Mouse (Mus musculus): ENCODE results near the gene Csf1. TPM values are rescaled to one million over a fixed set of nuclear protein-coding genes. Genes with fewer than 3 reads are reported as not detected.

Gene Csf1
- polyA plus RNA-seq, 1 experiment = 8.0 TPM

GRCm38 (mm10) chr3:107714276-107714933 is 45.9 kb downstream of the Csf1 start:
- no peak for DNase-seq (ENCODE audit: low read depth, low spot score)
- WGBS = 22% methylated on average over 5 of the region's 5 CpGs

GRCm38 (mm10) chr3:107712081-107712480 is 48.2 kb downstream of the Csf1 start:
- 60% methylated on average over 3 of the region's 3 CpGs for WGBS
- DNase-seq (ENCODE audit: low read depth, low spot score) = no peak

GRCm38 (mm10) chr3:107709156-107709555 is 51.1 kb downstream of the Csf1 start:
- DNase-seq (ENCODE audit: low read depth, low spot score) = no peak
- WGBS = 85% methylated on average over 3 of the region's 3 CpGs

- 32% methylated on average over 4 of the region's 4 CpGs for WGBS
- no peak for DNase-seq (ENCODE audit: low read depth, low spot score)
Observed at GRCm38 (mm10) chr3:107707239-107707638, 53.0 kb downstream of the Csf1 start.

GRCm38 (mm10) chr3:107706164-107706563 is 54.1 kb downstream of the Csf1 start:
- no peak for DNase-seq (ENCODE audit: low read depth, low spot score)
- 59% methylated on average over 2 of the region's 2 CpGs for WGBS

- 73% methylated on average over 1 of the region's 1 CpGs for whole genome bisulfite sequencing
- no peak for DNase-seq (ENCODE audit: low read depth, low spot score)
Observed at GRCm38 (mm10) chr3:107704371-107704705, 55.9 kb downstream of the Csf1 start.

- WGBS = 83% methylated on average over 7 of the region's 7 CpGs
- DNase-seq (ENCODE audit: low read depth, low spot score) = no peak
Observed at GRCm38 (mm10) chr3:107703675-107704370, 56.4 kb downstream of the Csf1 start.

GRCm38 (mm10) chr3:107701767-107702394 is 58.4 kb downstream of the Csf1 start:
- 88% methylated on average over 1 of the region's 1 CpGs for WGBS
- no peak for DNase-seq (ENCODE audit: low read depth, low spot score)

DNA sequence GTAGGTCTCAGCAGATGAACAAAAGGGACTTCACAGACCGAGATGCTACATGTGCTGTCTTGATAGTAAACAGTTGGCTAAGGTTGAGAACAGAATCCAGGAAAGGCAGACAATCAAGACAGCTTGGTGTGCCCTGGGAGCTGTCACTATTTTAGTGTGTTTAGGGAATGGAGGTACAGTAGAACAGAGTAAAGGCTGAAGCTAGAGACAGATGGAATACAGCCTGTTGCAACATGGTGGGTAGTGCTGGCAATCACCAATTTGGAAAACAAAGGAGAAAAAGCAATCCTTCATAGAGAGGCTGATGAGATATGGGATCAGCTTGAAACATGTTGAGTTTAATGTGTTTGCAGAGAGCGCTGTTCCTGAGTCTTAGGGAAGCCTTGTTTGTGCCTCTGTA is 59.6 kb downstream of the Csf1 start:
- WGBS = 93% methylated on average over 2 of the region's 2 CpGs

DNA sequence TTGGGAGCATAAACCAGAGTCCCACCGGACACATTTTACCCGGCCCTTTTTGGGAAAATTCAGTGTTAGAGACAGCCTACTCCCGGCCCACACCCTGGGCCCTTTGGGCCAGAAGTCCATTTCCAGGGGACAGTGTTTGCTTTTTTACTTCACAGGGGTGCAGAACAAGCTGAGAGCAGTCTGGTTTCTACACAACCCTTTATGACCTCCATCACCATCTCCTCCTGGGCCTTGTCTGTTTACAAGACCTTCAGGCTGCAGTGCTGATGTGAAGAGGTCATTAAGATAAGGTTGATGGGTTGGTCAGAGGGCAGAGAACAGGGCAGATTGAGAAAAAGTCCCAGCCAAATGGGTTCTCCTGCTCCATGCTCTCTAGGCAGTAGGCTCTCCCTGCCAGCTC is 63.4 kb downstream of the Csf1 start:
- WGBS = 24% methylated on average over 3 of the region's 3 CpGs
- DNase-seq (ENCODE audit: low read depth, low spot score) = no peak

More for the DNA sequence above, 59.6 kb downstream of the Csf1 start:
- no peak for DNase-seq (ENCODE audit: low read depth, low spot score)

DNA sequence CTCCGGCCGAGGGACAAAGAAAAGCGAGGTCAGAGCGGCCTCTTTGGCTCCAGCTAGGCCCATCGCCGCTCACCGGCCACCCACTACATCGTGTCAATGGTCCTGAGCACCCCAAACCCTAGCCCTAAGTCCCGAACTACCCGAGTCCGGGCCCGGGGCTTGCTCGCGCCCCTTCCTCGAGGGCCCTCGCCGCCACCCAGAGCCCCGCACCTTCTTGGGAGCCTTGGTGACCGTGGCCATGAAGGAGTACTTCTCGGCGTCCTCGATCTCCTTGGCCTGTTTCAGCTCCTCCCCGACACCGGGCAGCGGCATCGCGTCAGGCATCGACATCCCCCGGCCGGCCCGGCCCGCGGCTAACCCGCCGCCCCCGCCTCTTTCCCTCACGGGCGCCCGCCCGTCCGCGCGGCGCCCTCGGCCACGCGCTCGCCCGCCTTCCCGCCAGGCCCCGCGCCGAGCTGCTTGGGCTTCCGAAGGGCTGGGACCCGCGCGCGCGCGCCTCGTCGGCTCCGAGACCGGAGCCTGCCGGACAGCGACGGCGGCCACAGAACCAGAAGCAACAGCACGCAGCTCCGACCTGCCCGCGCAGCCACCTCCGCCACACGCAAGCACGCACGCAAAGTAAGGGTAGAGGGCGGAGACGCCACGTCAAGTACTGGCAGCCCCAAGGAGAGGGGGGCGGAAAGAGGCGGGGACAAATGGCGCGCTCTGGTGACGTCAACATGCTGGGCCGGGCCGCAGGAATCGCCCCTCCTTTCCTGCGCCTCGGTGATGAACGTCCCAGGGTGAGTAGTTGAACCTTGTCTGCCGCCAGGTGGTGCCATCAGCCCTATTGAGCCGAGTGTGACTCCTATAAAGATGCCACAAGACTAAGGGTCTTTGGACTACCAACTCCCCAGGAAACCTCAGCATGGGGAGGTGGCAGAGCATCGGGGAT is 64.1 kb downstream of the Csf1 start, which contains the start of gene Ahcyl1:
Gene Ahcyl1 (minus strand): TSS at position 613 of the 934 bp plus-strand sequence.
- WGBS = under 1% methylated on average over 93 of the region's 93 CpGs
- DNase-seq (ENCODE audit: low read depth, low spot score) = peak; percentile 91

DNA sequence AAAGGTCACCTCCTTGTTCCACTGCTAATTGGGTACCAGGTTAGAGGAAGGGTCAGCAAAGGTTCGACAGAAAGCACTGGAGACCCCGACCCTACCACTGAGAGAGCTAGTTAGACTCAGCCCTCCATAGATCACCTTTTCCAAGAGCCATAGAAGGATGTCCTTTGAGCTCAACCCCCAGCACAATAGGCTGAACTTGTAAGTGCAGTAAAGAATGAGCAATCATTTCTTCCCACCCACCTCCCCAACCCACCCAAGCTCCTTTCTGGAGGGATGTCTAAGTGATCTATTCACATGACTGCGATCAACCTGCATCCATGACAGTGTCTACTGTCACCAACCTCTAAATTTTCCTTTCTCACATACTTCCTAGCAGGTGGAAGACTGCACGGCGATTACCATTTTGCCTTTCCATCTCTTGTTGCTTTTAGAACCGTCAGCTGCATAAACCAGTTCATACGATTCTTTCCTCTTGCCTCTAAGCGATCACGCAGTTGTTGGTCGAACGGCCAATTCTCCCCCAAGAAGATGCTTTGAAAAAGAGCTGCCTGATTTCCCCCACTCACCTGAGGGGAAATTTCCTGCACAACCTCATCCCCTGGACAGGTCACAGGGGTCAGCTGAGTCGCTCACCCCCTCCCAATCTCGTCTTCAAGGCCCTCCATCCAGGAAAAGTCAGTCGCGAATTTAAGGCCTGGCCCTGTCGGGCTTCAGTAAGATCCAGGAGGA is 64.9 kb downstream of the Csf1 start:
- WGBS = 3% methylated on average over 16 of the region's 16 CpGs
- no peak for DNase-seq (ENCODE audit: low read depth, low spot score)

- DNase-seq (ENCODE audit: low read depth, low spot score) = no peak
- WGBS = 54% methylated on average over 2 of the region's 2 CpGs
Observed at GRCm38 (mm10) chr3:107694256-107694900, 65.9 kb downstream of the Csf1 start.

Other genes with a start within 250 kb of the Csf1 start
- 2.5 and 2.8 TPM in 2 replicates for gene Slc6a17, start 242.5 kb downstream of the Csf1 start, polyA plus RNA-seq (2012; rRNA removed)
- gene Ubl4b, start 205.4 kb downstream of the Csf1 start, polyA plus RNA-seq (2012; rRNA removed) = not detected in 2 replicates
- gene Alx3, start 165.4 kb downstream of the Csf1 start, polyA plus RNA-seq (2012; rRNA removed) = not detected in 2 replicates
- gene Gm10961, start 129.1 kb downstream of the Csf1 start, polyA plus RNA-seq (2012; rRNA removed) = not detected in 2 replicates
- gene Strip1, start 128.8 kb downstream of the Csf1 start, polyA plus RNA-seq (2012; rRNA removed) = 40.0 and 51.3 TPM in 2 replicates
- 35.8 and 54.7 TPM in 2 replicates for gene Ahcyl1, start 63.9 kb downstream of the Csf1 start, polyA plus RNA-seq (2012; rRNA removed)
- 161 and 294 TPM in 2 replicates for gene Eps8l3, start 116.8 kb upstream of the Csf1 start, polyA plus RNA-seq (2012; rRNA removed)
- 25.5 and 27.8 TPM in 2 replicates for gene Gstm5, start 135.4 kb upstream of the Csf1 start, polyA plus RNA-seq (2012; rRNA removed)
- gene Gstm7, start 171.3 kb upstream of the Csf1 start, polyA plus RNA-seq (2012; rRNA removed) = 4.9 and 8.4 TPM in 2 replicates
- 2.4 and 8.6 TPM in 2 replicates for gene Gstm6, start 183.3 kb upstream of the Csf1 start, polyA plus RNA-seq (2012; rRNA removed)
- 11.5 and 90.4 TPM in 2 replicates for gene Gstm3, start 208.8 kb upstream of the Csf1 start, polyA plus RNA-seq (2012; rRNA removed)
- 40.2 and 44.1 TPM in 2 replicates for gene Gstm2, start 226.0 kb upstream of the Csf1 start, polyA plus RNA-seq (2012; rRNA removed)